Mouse (Mus musculus): Measurements from ENCODE around the gene Ehd3. TPM values are rescaled to one million over a fixed set of nuclear protein-coding genes. Genes with fewer than 3 reads are reported as not detected.
"Not testable (repeated sequence)": the region's sequence is repeated elsewhere in the genome, so short reads cannot be mapped to it uniquely, and the experiment has no call there.

Gene Ehd3
- polyA plus RNA-seq, 1 experiment from 2014 or later: 15.0 TPM

GRCm38 (mm10) chr17:73832901-73833300 lies 29.0 kb downstream of the Ehd3 start:
- WGBS: 95% methylated on average over 1 of the region's 1 CpGs
- Histone ChIP-seq H3K36me3 (peaks cover 16% of the 10 kb centered on the region), H3K9ac (no peak overlapping the region), H3K9me3 (no peaks in the 10 kb centered on the region), H3K4me2 (replicated peaks) (no peak overlapping the region), H3K4me3 (no peak overlapping the region), H3K27ac (no peak overlapping the region), H3K27me3 (replicated peaks) (no peaks in the 10 kb centered on the region), H3K4me1 (no peaks in the 10 kb centered on the region)
- no peak for ATAC-seq (ENCODE audit: low FRiP score, low read depth)

- Histone ChIP-seq H3K4me1 (no peaks in the 10 kb centered on the region), H3K36me3 (peaks cover 11% of the 10 kb centered on the region), H3K27ac (no peak overlapping the region), H3K4me2 (replicated peaks) (no peak overlapping the region), H3K4me3 (no peak overlapping the region), H3K9ac (no peak overlapping the region), H3K9me3 (no peaks in the 10 kb centered on the region), H3K27me3 (replicated peaks) (no peaks in the 10 kb centered on the region)
- ATAC-seq (ENCODE audit: low FRiP score, low read depth): no peak
- whole genome bisulfite sequencing: 84% methylated on average over 3 of the region's 3 CpGs
These were observed 29.5 kb downstream of the Ehd3 start for GRCm38 (mm10) chr17:73833474-73833873.

DNA sequence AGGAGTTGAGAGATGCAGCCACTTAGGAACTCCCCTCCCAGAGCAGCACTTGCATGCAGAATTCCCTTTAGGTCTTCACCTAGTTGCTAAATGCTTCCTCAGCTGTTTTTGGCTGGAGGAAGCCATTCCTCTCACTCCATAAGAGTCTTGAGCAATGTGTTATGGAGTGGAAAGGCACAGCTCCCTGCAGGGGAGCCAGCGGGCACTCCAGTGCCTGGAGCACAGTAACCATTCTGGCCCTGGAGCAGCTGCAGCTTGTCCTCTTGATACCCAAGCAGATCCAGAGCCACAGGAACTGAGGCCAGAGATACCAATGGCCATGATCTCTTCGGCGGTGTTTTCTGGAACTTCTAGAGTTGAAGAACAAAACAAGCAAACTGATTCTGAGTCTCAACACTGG lies 32.7 kb downstream of the Ehd3 start:
- Histone ChIP-seq H3K36me3 (no peaks in the 10 kb centered on the region), H3K27me3 (replicated peaks) (no peaks in the 10 kb centered on the region), H3K4me2 (replicated peaks) (no peak overlapping the region), H3K4me1 (no peaks in the 10 kb centered on the region), H3K9ac (no peak overlapping the region), H3K9me3 (no peaks in the 10 kb centered on the region), H3K27ac (no peak overlapping the region), H3K4me3 (no peak overlapping the region)
- WGBS: 93% methylated on average over 3 of the region's 3 CpGs
- ATAC-seq (ENCODE audit: low FRiP score, low read depth): no peak

DNA sequence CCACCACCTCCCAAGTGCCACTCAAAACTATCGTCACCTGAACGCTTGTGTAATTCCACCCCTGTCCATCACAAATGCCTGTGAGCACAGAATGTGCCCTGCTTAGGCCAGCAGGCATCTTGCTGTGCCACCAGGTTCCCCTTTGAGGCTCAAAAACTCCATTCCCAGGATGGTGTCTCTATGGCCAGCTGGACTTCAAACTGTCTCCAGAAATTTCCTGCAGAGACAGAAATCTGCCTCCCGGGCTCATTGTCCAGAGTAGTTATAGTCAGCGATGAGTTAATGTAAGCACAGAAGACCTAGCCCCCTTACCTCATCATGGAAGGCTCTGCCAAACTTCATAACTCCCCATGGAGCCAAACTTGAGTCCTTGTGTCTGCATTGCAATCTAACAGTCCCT lies 33.3 kb downstream of the Ehd3 start:
- Histone ChIP-seq H3K36me3 (no peaks in the 10 kb centered on the region), H3K27ac (no peak overlapping the region), H3K4me1 (no peaks in the 10 kb centered on the region), H3K4me2 (replicated peaks) (no peak overlapping the region), H3K4me3 (no peak overlapping the region), H3K9me3 (no peaks in the 10 kb centered on the region), H3K9ac (no peak overlapping the region), H3K27me3 (replicated peaks) (no peaks in the 10 kb centered on the region)
- 89% methylated on average over 4 of the region's 4 CpGs for WGBS
- no peak for ATAC-seq (ENCODE audit: low FRiP score, low read depth)

DNA sequence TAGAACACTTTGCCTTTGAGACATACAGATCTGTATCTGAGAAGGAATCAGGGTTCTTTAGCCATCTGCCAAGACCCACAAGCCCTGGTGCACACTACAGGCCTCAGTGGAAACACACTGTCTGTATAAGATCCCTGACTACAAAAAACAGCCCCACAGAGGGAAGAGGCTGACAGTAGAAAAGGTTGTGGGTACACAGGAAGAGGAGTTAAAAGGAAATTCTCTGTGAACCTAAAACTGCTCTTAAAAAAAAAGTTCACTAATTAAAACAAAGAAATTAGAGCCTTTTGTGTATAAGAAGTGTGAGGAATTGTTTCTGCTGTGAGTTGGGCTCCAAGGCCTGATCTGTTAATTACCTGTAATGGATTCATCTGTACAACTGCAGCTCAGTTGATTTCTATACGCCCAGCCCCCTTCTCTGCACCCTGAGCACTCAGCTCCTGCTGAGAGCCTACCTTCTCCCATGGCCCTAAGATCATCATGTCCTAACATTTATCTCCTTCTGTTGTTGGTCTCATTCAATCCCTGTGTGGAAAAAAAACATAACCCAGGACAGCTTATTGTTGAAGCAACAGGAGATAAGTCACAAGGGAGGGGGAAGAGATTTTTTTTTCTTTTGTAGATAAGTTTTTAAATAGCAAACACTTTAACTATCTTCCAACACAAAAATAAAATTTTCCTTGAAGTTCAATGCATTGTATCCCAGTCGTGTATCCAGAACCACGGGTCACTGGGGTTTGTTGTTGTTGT lies 35.3 kb downstream of the Ehd3 start:
- Histone ChIP-seq H3K9me3 (no peaks in the 10 kb centered on the region), H3K4me2 (replicated peaks) (no peak overlapping the region), H3K4me3 (no peak overlapping the region), H3K27me3 (replicated peaks) (no peaks in the 10 kb centered on the region), H3K36me3 (no peaks in the 10 kb centered on the region), H3K27ac (no peak overlapping the region), H3K9ac (no peak overlapping the region), H3K4me1 (no peaks in the 10 kb centered on the region)
- no peak for ATAC-seq (ENCODE audit: low FRiP score, low read depth)
- 68% methylated on average over 3 of the region's 3 CpGs for WGBS

- H3K4me3 ChIP-seq; H3K4me2 ChIP-seq (replicated peaks); H3K27ac ChIP-seq; H3K36me3 ChIP-seq; H3K4me1 ChIP-seq; H3K9me3 ChIP-seq; H3K9ac ChIP-seq; ATAC-seq (ENCODE audit: low FRiP score, low read depth); H3K27me3 ChIP-seq (replicated peaks): not testable (repeated sequence)
- WGBS: 64% methylated on average over 1 of the region's 1 CpGs
These were observed 35.9 kb downstream of the Ehd3 start for GRCm38 (mm10) chr17:73839876-73840275.

- H3K27ac ChIP-seq: no peak overlapping the region
- H3K4me2 ChIP-seq (replicated peaks): no peak overlapping the region
- WGBS: 94% methylated on average over 1 of the region's 1 CpGs
- no peak overlapping the region for H3K9ac ChIP-seq
- no peak overlapping the region for H3K4me3 ChIP-seq
- no peaks in the 10 kb centered on the region for H3K4me1 ChIP-seq
- no peaks in the 10 kb centered on the region for H3K36me3 ChIP-seq
- H3K27me3 ChIP-seq (replicated peaks): no peaks in the 10 kb centered on the region
- no peaks in the 10 kb centered on the region for H3K9me3 ChIP-seq
- ATAC-seq (ENCODE audit: low FRiP score, low read depth): no peak
These were observed 39.0 kb downstream of the Ehd3 start for GRCm38 (mm10) chr17:73842963-73843362.

DNA sequence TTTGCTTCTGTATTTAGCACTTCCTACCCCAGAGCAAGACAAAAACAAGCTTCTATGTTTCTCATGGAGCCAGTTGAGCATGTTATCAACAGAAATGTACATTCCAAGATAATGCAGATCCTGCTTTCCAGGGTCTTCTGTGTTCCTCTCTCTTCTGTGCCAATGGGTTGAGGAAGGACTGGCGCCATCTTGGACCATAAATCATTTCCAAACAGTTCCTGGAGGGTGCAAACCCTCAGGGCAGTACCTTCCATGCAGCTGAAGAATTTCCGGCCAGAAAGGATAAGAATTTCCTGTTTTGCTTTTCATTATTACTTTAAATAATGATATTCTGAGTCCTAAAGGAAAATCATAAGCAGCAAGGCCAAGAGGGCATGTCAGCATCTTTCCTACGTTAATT lies 41.7 kb downstream of the Ehd3 start:
- Histone ChIP-seq H3K4me2 (replicated peaks) (no peak overlapping the region), H3K27ac (no peak overlapping the region), H3K4me1 (no peaks in the 10 kb centered on the region), H3K36me3 (no peaks in the 10 kb centered on the region), H3K27me3 (replicated peaks) (no peaks in the 10 kb centered on the region), H3K9me3 (no peaks in the 10 kb centered on the region), H3K4me3 (no peak overlapping the region), H3K9ac (no peak overlapping the region)
- no peak for ATAC-seq (ENCODE audit: low FRiP score, low read depth)
- 79% methylated on average over 3 of the region's 3 CpGs for WGBS

DNA sequence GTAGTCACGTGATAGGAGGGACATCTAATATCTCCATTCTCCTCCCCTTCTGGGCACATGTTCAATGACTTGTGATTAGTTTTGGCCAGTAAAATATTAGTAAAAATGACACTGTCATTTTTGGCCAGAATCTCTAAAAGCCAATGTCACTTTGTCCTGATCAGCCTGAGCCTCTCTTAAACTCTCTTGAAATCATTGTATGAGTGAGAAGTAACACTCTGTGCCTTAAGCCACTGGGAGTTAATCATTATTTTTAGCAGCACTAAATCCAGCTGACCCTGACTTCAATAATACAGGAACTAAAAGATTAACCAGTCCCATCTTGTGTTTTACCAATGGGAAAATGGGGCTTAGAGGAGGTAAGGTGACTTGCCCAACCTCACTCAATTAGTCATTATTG lies 43.5 kb downstream of the Ehd3 start:
- no peak overlapping the region for H3K4me3 ChIP-seq
- no peaks in the 10 kb centered on the region for H3K9me3 ChIP-seq
- H3K36me3 ChIP-seq: no peaks in the 10 kb centered on the region
- no peak overlapping the region for H3K27ac ChIP-seq
- no peak overlapping the region for H3K4me2 ChIP-seq (replicated peaks)
- ATAC-seq (ENCODE audit: low FRiP score, low read depth): no peak
- no peaks in the 10 kb centered on the region for H3K27me3 ChIP-seq (replicated peaks)
- 85% methylated on average over 1 of the region's 1 CpGs for WGBS
- H3K9ac ChIP-seq: no peak overlapping the region
- no peaks in the 10 kb centered on the region for H3K4me1 ChIP-seq

DNA sequence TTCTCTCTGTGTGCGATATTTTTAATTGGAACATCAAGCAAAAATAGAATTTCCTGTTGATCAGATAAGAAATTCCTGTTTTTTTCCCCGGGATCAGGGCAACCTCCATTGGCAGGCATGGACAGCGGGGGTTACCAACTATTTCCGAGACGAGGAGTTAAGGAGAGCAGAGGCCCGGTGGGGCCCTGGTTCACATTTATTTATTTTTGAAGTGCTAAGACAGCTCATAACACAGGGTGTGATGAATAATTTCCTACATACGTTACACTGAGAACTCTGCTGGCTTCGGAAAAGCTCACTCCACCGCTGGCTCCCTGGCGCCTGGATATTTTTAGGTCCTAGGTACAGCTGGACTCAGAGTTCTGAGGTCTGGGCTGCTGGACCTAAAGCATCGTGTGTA lies 49.1 kb downstream of the Ehd3 start:
- H3K4me2 ChIP-seq (replicated peaks): no peak overlapping the region
- no peak overlapping the region for H3K9ac ChIP-seq
- H3K36me3 ChIP-seq: no peaks in the 10 kb centered on the region
- no peaks in the 10 kb centered on the region for H3K4me1 ChIP-seq
- no peak overlapping the region for H3K4me3 ChIP-seq
- no peaks in the 10 kb centered on the region for H3K27me3 ChIP-seq (replicated peaks)
- ATAC-seq (ENCODE audit: low FRiP score, low read depth): no peak
- H3K27ac ChIP-seq: no peak overlapping the region
- 88% methylated on average over 11 of the region's 11 CpGs for WGBS
- H3K9me3 ChIP-seq: no peaks in the 10 kb centered on the region

- Histone ChIP-seq H3K27ac (no peak overlapping the region), H3K4me3 (no peak overlapping the region), H3K4me1 (no peaks in the 10 kb centered on the region), H3K4me2 (replicated peaks) (no peak overlapping the region), H3K9ac (no peak overlapping the region), H3K36me3 (no peaks in the 10 kb centered on the region), H3K9me3 (no peaks in the 10 kb centered on the region), H3K27me3 (replicated peaks) (no peaks in the 10 kb centered on the region)
- no peak for ATAC-seq (ENCODE audit: low FRiP score, low read depth)
- 76% methylated on average over 4 of the region's 4 CpGs for WGBS
These were observed 49.8 kb downstream of the Ehd3 start for GRCm38 (mm10) chr17:73853717-73854116.

GRCm38 (mm10) chr17:73869008-73869685 lies 65.2 kb downstream of the Ehd3 start:
- Histone ChIP-seq H3K27ac (no peak overlapping the region), H3K4me3 (no peak overlapping the region), H3K9me3 (no peaks in the 10 kb centered on the region), H3K36me3 (no peaks in the 10 kb centered on the region), H3K4me2 (replicated peaks) (no peak overlapping the region), H3K27me3 (replicated peaks) (no peaks in the 10 kb centered on the region), H3K4me1 (no peaks in the 10 kb centered on the region), H3K9ac (no peak overlapping the region)
- no peak for ATAC-seq (ENCODE audit: low FRiP score, low read depth)
- 93% methylated on average over 9 of the region's 9 CpGs for WGBS
